Mouse (Mus musculus) myocyte (in vitro differentiated cells): ENCODE data around the gene Hspb1. TPM values are rescaled to one million over a fixed set of nuclear protein-coding genes. Genes with fewer than 3 reads are reported as not detected.
A peak's percentile ranks its signal among the peaks of the same experiment; 100 is the strongest.

ENCODE experiments used
- H3K27me3 ChIP-seq: one replicate; pipeline ENCODE4 v1.6.1; 2011; ENCODE audit not compliant: control insufficient read depth, insufficient read depth, insufficient read length
- H3K36me3 ChIP-seq: one replicate; pipeline ENCODE4 v1.6.1; 2011; ENCODE audit not compliant: control insufficient read depth, insufficient read depth
- H3K4me2 ChIP-seq: one replicate; pipeline ENCODE4 v1.6.1; 2011; ENCODE audit warnings: low read depth, control low read depth
- H3K4me3 ChIP-seq: one replicate; pipeline ENCODE4 v1.5.1; 2011; ENCODE audit warnings: mild to moderate bottlenecking, control low read depth, moderate library complexity
- H3K79me2 ChIP-seq: one replicate; pipeline ENCODE4 v1.6.1; 2011; ENCODE audit not compliant: control insufficient read depth, insufficient read depth
- H3ac ChIP-seq: one replicate; pipeline ENCODE4 v1.6.1; 2011; ENCODE audit not compliant: control insufficient read depth, insufficient read length
- CEBPB ChIP-seq: IDR thresholded peaks from 2 replicates; pipeline ENCODE4 v1.6.1; 2011; ENCODE audit warnings: mild to moderate bottlenecking, moderate library complexity; ENCODE audit not compliant: poor library complexity, insufficient read depth, severe bottlenecking
- E2F4 ChIP-seq: IDR thresholded peaks from one replicate; pipeline ENCODE4 v1.6.1; 2011; ENCODE audit warnings: mild to moderate bottlenecking, control low read depth, moderate library complexity; ENCODE audit not compliant: insufficient read depth
- MAX ChIP-seq: IDR thresholded peaks from one replicate; pipeline ENCODE4 v1.6.1; 2011; ENCODE audit warnings: low read depth, mild to moderate bottlenecking, control low read depth
- MYOD1 ChIP-seq, 3 experiments: IDR thresholded peaks; one replicate each; pipeline ENCODE4 v1.6.1; 2011; ENCODE audit warnings: control low read depth in 2 of 3, low read depth in 2 of 3, mild to moderate bottlenecking in 2 of 3, moderate library complexity in 1 of 3; ENCODE audit not compliant: insufficient read length in 2 of 3, control insufficient read depth in 1 of 3
- MYOG ChIP-seq, 3 experiments: IDR thresholded peaks; one replicate each; pipeline ENCODE4 v1.6.1; 2011; ENCODE audit warnings: control low read depth in 2 of 3, low read depth in 2 of 3, mild to moderate bottlenecking in 2 of 3; ENCODE audit not compliant: insufficient read length in 2 of 3, control insufficient read depth in 1 of 3, insufficient read depth in 1 of 3
- POLR2A ChIP-seq: IDR thresholded peaks from one replicate; pipeline ENCODE4 v1.6.1; 2011; ENCODE audit warnings: low read depth, mild to moderate bottlenecking, control low read depth, moderate library complexity; ENCODE audit not compliant: insufficient read length
- POLR2AphosphoS2 ChIP-seq: IDR thresholded peaks from one replicate; pipeline ENCODE4 v1.6.1; 2011; ENCODE audit warnings: low read depth, control low read depth; ENCODE audit not compliant: insufficient read length
- REST ChIP-seq: IDR thresholded peaks from one replicate; pipeline ENCODE4 v1.6.1; 2011; ENCODE audit warnings: mild to moderate bottlenecking, control low read depth, moderate library complexity; ENCODE audit not compliant: insufficient read depth, insufficient read length
- SRF ChIP-seq: IDR thresholded peaks from one replicate; pipeline ENCODE4 v1.6.1; 2011; ENCODE audit warnings: low read depth; ENCODE audit not compliant: control insufficient read depth, insufficient read length
- TCF12 ChIP-seq: IDR thresholded peaks from one replicate; pipeline ENCODE4 v1.6.1; 2011; ENCODE audit warnings: mild to moderate bottlenecking, control low read depth; ENCODE audit not compliant: poor library complexity, insufficient read depth, severe bottlenecking
- TCF3 ChIP-seq: IDR thresholded peaks from one replicate; pipeline ENCODE4 v1.6.1; 2011; ENCODE audit warnings: low read depth, control low read depth; ENCODE audit not compliant: insufficient read length
- USF1 ChIP-seq: IDR thresholded peaks from one replicate; pipeline ENCODE4 v1.6.1; 2011; ENCODE audit warnings: low read depth, mild to moderate bottlenecking, control low read depth, moderate library complexity
- polyA plus RNA-seq: library from polyadenylated mRNA; unstranded; fragments of >200 nt; fragmentation: generic; extraction: Trizol; gene quantifications from one replicate; pipeline ENCODE4 v1.2.1, GENCODE M21; 2012; ENCODE audit warnings: missing spikeins

Hspb1 gene
- polyA plus RNA-seq, 1 experiment = 622 TPM

DNA sequence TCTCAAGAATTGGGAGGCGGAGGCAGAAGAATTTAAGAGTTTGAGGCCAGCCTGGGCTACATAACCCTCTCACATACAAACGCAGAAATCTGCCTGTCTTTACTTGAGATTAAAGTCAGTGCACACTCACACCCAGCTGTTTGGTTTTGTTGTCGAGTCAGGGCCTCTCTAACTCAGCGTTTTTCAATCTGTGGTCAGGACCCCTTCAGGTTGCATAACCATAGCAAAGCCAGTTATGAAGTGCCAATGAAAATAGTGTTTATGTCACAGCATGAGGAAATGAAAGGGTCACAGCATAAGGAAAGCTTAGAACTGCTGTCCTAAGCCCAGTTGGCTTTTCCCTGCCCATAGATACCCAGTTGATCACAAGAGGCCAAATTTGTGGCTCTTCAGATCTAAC is 19.1 kb downstream of the Hspb1 start:
- H3K4me3 ChIP-seq = no peak overlapping the region
- H3K79me2 ChIP-seq = peaks cover 51% of the 10 kb centered on the region
- TF ChIP-seq MAX (no peak), CEBPB (no peak), POLR2AphosphoS2 (no peak), REST (no peak), E2F4 (no peak), MYOD1 (IDR thresholded peaks at IDR 0.05; ENCODE audit: control insufficient read depth in 1 of 3, insufficient read length in 2 of 3, low read depth in 2 of 3) (no peak), SRF (no peak), POLR2A (peak; percentile 5)
- H3ac ChIP-seq = no peak overlapping the region
- peaks cover 38% of the 10 kb centered on the region for H3K36me3 ChIP-seq
- H3K4me2 ChIP-seq = peak overlapping the region; percentile 37
- no peaks in the 10 kb centered on the region for H3K27me3 ChIP-seq

DNA sequence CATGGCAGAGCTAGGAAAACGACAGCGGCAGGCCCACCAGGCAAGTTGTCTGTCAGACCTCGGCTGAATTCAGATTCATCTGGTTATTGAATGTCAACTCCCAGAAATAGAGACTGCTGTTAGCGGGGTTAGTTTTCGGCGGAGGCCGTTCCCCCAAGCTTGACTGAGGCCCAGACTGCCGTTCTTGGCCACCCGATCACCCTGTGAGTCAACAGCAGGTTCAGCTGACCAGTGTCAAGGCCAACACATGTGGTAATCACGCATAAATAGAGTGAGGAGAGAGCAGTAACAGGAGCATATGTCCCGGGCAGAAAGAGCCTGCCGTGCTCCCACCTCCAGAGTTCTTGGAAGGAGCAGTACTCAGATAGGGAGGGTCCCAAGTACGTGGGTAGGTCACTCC is 19.5 kb downstream of the Hspb1 start:
- H3K79me2 ChIP-seq = peaks cover 55% of the 10 kb centered on the region
- H3K36me3 ChIP-seq = peaks cover 38% of the 10 kb centered on the region
- TF ChIP-seq MYOG (IDR thresholded peaks at IDR 0.05; ENCODE audit: control insufficient read depth in 1 of 3, insufficient read depth in 1 of 3, insufficient read length in 2 of 3, low read depth in 2 of 3) = peak in 2 of 3 experiments; percentile 24 to 58
- TF ChIP-seq MYOD1 (IDR thresholded peaks at IDR 0.05; ENCODE audit: control insufficient read depth in 1 of 3, insufficient read length in 2 of 3, low read depth in 2 of 3) = peak in 2 of 3 experiments; percentile 15 to 57
- TF ChIP-seq REST = no peak
- TF ChIP-seq POLR2AphosphoS2 = no peak
- no peak overlapping the region for H3K4me3 ChIP-seq
- H3ac ChIP-seq = no peak overlapping the region
- peak overlapping the region; percentile 37 for H3K4me2 ChIP-seq
- H3K27me3 ChIP-seq = no peaks in the 10 kb centered on the region

DNA sequence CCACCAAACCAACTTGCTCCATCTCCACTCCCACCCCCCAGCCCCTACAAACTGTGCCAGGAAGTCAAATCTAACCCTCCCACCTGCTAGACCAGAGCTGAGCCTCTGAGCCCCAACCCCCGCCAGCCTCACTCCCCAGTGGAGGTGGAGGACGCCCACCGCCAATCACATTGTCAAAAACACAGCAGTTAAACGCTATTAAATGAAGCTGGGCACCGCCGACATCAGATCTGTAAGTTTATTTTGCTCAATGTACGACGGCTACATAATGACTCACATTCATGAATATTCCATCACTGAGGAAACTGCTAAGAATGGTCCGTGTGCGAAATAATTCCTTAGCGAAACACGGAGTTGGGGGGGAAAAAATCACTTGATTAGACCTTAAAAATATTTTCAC is 20.5 kb downstream of the Hspb1 start:
- Histone ChIP-seq H3K36me3 (peaks cover 38% of the 10 kb centered on the region), H3K79me2 (peaks cover 64% of the 10 kb centered on the region), H3ac (no peak overlapping the region), H3K27me3 (no peaks in the 10 kb centered on the region), H3K4me2 (no peak overlapping the region), H3K4me3 (no peak overlapping the region)
- TF ChIP-seq MYOG (IDR thresholded peaks at IDR 0.05; ENCODE audit: control insufficient read depth in 1 of 3, insufficient read depth in 1 of 3, insufficient read length in 2 of 3, low read depth in 2 of 3) (no peak), MAX (no peak), MYOD1 (IDR thresholded peaks at IDR 0.05; ENCODE audit: control insufficient read depth in 1 of 3, insufficient read length in 2 of 3, low read depth in 2 of 3) (no peak), POLR2AphosphoS2 (no peak), USF1 (no peak), TCF12 (no peak), TCF3 (no peak), POLR2A (no peak), CEBPB (no peak), E2F4 (no peak), SRF (no peak), REST (no peak)

DNA sequence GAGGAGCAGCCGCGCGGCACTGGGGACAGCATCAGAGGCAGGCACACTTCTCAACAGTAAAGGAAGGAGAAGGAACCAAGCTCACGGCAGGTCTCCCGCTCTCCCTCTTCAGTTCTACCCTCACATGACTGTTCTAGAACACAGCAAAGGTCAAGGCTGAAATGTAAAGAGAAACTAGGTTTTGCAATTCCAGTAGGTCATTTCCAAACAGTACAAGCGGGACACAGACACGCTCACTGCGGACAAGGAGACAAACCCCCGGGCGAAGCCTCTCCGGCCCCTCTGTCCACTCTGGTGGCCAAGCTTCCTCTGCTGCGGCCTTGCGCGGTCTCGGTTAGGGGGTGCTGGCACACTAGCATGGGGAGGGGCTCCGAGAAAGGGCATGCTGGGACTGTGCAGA is 21.3 kb downstream of the Hspb1 start:
- TF ChIP-seq POLR2A (no peak), TCF3 (no peak), REST (no peak), TCF12 (no peak), MYOG (IDR thresholded peaks at IDR 0.05; ENCODE audit: control insufficient read depth in 1 of 3, insufficient read depth in 1 of 3, insufficient read length in 2 of 3, low read depth in 2 of 3) (no peak)
- H3K79me2 ChIP-seq = peaks cover 72% of the 10 kb centered on the region
- H3K27me3 ChIP-seq = no peaks in the 10 kb centered on the region
- peaks cover 38% of the 10 kb centered on the region for H3K36me3 ChIP-seq
- H3ac ChIP-seq = no peak overlapping the region
- H3K4me2 ChIP-seq = no peak overlapping the region
- no peak overlapping the region for H3K4me3 ChIP-seq

DNA sequence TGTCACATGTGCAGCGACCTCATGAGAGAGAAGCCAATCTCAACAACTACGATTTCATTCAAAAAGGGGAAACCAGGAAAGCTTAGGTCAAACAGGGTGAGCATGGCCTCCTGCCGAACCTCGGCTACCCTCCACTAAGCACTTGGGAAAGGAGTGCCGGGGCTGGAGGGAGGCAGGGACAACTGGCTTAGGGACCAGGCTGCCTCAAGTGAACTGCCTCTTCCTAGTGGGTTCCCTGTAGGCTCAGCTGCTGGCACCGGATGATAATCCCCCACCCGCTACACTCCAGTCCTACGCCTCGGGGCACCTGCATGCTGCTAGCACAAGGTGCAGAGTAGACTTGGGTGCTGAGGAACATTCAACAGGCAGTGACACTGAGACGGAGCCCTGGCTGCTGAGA is 21.9 kb downstream of the Hspb1 start:
- peaks cover 38% of the 10 kb centered on the region for H3K36me3 ChIP-seq
- no peaks in the 10 kb centered on the region for H3K27me3 ChIP-seq
- no peak overlapping the region for H3K4me2 ChIP-seq
- no peak overlapping the region for H3ac ChIP-seq
- no peak for TF ChIP-seq E2F4
- TF ChIP-seq POLR2AphosphoS2 = peak; percentile 44
- H3K79me2 ChIP-seq = peaks cover 79% of the 10 kb centered on the region
- no peak overlapping the region for H3K4me3 ChIP-seq

DNA sequence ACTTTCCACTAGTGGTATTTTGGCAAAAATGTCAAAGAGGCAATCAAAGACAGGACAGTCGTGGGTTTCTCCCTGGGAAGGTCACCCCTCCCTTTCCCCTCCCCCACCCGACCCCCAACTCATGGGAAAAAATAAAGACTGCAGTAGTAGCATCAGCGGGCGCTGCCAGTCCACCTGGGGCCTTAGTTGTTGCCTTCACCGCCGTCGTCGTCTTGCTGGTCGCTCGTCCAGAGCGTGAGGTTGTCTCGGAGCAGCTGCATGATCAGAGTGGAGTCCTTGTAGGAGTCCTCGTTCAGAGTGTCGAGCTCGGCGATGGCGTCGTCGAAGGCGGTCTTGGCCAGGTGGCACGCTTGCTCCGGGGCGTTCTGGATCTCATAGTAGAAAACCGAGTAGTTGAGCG is 23.1 kb downstream of the Hspb1 start:
- H3K36me3 ChIP-seq = peaks cover 38% of the 10 kb centered on the region
- H3K4me3 ChIP-seq = no peak overlapping the region
- TF ChIP-seq MYOG (IDR thresholded peaks at IDR 0.05; ENCODE audit: control insufficient read depth in 1 of 3, insufficient read depth in 1 of 3, insufficient read length in 2 of 3, low read depth in 2 of 3) = no peak
- peak; percentile 35 for TF ChIP-seq POLR2AphosphoS2
- peaks cover 90% of the 10 kb centered on the region for H3K79me2 ChIP-seq
- H3K4me2 ChIP-seq = no peak overlapping the region
- no peak overlapping the region for H3ac ChIP-seq
- H3K27me3 ChIP-seq = no peaks in the 10 kb centered on the region
